Mouse (Mus musculus) heart, adult 8-10 months (tissue): ENCODE data around the gene Prkcq. TPM values are rescaled to one million over a fixed set of nuclear protein-coding genes. Genes with fewer than 3 reads are reported as not detected.

Source experiments
- DNase-seq: peaks from one replicate; pipeline ENCODE4 v3.0.0; 2022; ENCODE audit warnings: low spot score
- total RNA-seq, 4 experiments: library from RNA; stranded (reverse); gene quantifications; 2 replicates each; pipeline ENCODE4 v1.2.4; 2022

Gene Prkcq
- total RNA-seq, 4 experiments from 2014 or later: 4.7 to 6.3 (median 5.7) TPM

GRCm38 (mm10) chr2:11219262-11219661 is 47.4 kb downstream of the Prkcq start:
- DNase-seq: no peak

- DNase-seq: no peak
Observed at GRCm38 (mm10) chr2:11224808-11225484, 53.0 kb downstream of the Prkcq start.

DNA sequence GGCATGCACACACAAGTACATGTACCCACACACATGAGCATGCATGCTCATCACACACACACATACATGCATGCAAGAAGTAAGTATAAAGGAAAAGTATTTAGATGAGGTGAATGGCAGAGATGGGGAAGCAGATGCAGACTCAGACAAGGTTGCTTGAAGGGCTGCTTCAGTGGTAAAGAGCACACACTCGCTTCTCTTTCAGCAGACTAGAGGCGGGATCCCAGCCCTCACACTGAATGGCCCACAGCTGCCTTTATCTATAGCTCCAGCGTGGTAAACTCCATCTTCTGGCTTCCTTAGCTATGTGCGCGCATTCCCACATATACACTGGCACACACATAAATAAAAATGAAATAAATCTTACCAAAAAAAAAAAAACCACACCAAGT is 53.6 kb downstream of the Prkcq start:
- DNase-seq: no peak

DNA sequence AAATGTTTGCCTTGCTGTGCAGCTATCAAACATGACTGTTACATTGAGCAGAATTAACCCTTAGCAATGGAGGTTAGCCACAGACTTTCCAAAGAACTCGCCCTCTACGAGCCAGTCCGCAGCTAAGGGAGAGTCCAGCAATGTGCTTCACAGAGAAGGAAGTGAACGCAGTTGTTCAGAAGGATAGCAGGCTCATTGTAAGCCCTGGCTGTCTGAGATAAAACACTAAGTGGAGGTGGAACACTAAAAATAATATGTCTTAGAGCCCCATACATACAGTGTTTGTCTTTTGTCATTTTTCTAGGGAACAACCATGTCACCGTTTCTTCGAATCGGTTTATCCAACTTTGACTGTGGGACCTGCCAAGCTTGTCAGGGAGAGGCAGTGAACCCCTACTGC is 54.6 kb downstream of the Prkcq start:
- no peak for DNase-seq

- no peak for DNase-seq
Observed at GRCm38 (mm10) chr2:11229126-11229525, 57.2 kb downstream of the Prkcq start.

GRCm38 (mm10) chr2:11231118-11231517 is 59.2 kb downstream of the Prkcq start:
- no peak for DNase-seq

DNA sequence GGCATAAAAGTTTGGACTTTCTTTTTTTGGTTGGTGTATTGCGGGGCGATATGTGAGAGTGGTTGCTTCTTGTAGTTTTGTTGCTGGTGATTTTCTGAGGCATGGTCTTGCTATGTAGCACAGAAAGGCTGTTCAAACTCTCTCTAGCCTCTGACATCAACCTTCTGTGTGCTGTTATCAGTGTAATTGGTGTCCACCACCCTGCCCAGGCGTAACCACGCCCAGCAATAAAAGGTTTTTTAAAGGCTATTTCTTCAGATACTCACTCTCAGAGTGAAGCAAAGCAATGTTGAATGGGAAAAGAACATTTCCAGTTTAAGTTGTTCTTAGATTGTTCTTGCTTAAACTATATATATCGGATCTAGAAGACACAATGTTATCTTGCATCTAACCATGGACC is 60.1 kb downstream of the Prkcq start:
- no peak for DNase-seq

DNA sequence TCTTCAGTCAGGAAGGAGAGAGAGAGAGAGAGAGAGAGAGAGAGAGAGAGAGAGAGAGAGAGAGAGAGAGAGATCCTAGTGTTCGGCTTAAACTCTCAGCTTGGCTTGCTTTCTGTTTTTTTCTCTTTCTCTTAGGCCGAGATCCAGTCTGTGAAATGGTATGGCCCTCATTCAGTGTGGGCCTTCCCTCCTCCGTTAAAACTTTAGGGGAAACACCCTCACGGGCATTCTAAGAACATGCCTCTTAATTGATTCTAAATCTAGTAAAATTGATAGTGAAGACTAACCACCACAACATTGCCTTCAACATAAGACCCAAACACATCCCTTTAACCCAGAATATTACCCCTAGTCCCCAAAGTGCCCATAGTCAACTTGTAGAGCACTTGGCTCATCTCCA is 66.3 kb downstream of the Prkcq start:
- DNase-seq: no peak

- DNase-seq: peak; percentile 19
Observed at GRCm38 (mm10) chr2:11239523-11239922, 67.6 kb downstream of the Prkcq start.

DNA sequence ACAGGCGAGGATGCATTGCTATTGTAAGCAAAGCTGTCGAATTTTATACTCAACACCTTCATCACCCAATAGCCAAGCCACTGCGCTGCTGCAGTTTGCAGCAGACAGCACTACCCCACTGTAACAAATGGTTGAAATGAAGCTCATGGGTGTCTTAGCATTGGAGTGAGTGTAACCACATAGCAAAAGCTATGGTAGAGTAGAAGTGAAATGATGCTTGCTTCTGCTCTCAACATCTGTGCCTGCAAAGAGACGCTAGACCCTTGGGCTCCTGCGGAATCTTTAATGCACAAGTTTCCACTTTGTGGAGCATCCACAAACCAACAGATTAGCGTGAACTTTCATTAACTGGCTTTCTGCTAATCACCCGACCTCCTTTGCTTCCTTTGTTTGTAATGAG is 74.0 kb downstream of the Prkcq start:
- DNase-seq: no peak

DNA sequence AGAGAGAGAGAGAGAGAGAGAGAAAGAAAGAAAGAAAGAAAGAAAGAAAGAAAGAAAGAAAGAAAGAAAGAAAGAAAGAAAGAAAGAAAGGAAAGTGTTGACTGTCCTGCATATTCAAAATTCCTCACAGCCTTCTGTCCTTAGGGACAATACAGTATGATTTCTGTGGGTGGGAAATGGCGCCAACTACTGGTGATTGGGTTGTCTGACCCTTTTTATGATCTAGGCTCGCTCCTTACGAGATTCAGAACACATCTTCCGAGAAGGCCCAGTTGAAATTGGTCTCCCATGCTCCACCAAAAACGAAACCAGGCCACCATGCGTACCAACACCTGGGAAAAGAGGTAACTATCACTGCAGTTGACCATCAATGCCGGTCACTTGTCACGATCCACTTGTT is 82.0 kb downstream of the Prkcq start:
- peak; percentile 21 for DNase-seq

- no peak for DNase-seq
Observed at GRCm38 (mm10) chr2:11254446-11254845, 82.5 kb downstream of the Prkcq start.

- DNase-seq: no peak
Observed at GRCm38 (mm10) chr2:11257260-11257850, 85.4 kb downstream of the Prkcq start.

DNA sequence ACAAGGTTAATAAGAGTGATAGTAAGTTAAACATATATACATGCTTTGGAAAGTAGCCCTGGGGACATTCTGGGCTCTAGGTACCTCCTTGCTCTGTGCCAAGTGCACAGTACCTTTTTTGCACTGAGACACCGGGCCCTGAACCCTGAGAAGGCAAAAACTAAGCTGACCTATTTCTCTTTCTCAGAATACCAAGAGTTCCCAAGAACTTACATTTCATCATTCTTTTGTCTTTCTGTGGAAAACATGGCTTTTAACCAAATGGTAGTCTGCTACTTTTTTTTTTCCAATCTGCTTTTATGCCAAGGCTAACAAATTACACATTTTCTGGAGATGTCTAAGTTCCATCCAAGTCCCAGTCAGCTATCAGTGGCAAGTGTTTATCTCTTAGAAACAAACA is 86.3 kb downstream of the Prkcq start:
- DNase-seq: no peak

DNA sequence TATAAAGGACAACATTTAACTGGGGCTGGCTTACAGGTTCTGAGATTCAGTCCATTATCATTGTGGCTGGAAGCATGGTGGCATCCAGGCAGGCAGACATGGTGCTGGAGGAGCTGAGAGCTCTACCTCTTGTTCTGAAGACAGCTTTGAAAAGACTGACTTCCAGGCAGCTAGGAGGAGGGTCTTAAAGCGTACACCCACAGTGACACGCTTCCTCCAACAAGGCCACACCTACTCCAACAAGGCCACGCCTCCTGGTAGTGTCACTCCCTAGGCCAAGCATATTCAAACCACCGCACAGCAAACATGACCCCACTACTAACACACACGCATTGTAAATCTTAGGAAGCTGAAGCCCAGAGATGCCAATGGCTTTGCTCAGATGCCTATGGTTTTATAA is 87.5 kb downstream of the Prkcq start:
- DNase-seq: no peak

DNA sequence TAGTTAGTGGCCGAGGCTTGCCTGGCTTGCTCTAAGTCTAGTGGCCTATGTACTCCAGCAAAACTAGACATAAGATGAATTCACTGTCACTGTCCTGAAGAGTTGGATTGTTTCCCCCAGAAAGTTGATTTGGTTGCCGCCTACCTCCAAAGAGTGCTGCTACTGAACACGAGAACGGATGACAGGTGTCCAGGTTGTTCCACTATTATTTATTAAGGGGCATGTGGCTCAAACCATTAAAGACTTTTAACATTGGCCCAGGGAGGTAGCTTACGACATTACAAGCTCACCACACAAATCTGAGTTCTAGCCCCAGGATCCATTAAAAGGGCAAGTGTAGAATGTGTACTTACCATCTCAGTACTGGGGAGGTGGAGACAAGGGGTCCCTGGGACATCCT is 92.9 kb downstream of the Prkcq start:
- no peak for DNase-seq

- no peak for DNase-seq
Observed at GRCm38 (mm10) chr2:11265455-11265854, 93.5 kb downstream of the Prkcq start.

DNA sequence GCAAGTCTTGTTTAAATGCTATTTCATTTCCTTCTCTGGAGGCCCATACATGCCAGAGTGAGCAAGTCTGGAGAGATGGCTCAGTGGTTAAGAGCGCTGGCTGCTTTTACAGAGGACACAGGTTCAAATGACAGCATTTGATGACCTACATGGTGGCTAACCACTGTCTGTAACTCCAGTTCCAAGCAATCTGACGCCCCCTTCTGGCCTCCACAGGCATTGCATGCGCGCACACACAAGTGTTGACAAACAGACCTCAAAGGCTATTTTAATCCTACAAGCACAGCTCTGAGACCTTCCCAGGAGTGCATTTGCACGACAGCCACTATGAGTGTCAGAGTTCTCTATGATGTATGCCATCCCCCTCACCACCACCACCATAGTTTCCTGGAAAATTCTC is 94.4 kb downstream of the Prkcq start:
- DNase-seq: no peak

DNA sequence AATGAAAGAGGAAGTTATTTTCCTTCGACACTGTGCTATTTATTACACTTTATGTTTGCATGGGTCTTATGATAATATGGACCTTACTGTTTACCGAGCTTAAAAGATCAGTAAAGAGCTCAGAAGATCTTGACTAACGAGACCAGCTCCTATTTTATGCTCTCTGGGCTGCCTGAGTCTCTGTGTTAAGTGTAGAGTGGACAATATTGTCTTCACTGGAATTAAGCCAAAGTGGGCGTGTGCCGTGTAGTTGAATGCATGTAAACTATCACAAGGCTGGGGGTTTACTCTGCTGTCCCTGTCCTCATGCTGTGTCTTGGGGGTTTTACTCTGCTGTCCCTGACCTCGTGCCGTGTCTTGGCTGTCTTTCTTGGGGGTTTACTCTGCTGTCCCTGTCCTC is 107.1 kb downstream of the Prkcq start:
- DNase-seq: no peak

DNA sequence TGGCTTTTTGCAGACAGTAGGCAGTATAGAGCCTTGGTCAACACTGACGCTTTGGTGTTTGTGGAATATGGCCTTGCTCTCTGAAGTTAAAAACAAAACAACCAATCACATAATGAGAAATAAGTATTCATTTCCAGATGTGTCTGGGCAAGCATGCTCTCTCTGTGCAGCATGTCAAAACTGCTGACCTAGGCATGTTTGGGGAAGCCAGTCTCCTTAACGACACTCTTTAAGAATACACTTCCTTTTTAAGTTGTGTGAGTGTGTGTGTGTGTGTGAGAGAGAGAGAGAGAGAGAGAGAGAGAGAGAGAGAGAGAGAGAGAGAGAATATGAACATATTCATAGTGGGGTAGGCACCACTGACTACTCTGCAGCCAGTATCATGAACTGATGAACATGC is 108.3 kb downstream of the Prkcq start:
- no peak for DNase-seq

GRCm38 (mm10) chr2:11287834-11288530 is 116.1 kb downstream of the Prkcq start:
- no peak for DNase-seq

GRCm38 (mm10) chr2:11288531-11288846 is 116.6 kb downstream of the Prkcq start:
- peak; percentile 73 for DNase-seq

DNA sequence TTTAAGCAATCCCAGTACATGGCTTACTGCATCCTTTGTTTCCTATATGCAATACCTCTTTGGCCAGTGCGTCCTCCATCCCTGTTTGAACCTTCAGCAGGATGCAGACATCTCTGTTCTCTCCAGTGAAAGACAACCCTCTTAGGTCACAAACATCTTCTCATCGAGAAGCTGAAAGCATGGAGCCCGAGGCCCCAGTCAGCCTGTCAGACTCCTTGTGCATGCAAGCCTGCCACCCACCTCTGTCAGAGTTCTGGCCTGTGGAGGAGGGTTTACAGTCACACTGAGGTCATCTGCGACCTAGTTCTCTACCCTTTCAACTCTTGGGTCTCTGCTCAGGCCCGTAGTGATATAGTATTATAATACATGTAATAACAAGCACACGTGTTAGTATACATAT is 119.0 kb downstream of the Prkcq start:
- DNase-seq: no peak
